8 mouse cellular contexts compared by ENCODE assay signal in genomic region chr1:161250604-161251416, GRCm38 (mm10). TPM values are rescaled to one million over a fixed set of nuclear protein-coding genes. Genes with fewer than 3 reads are reported as not detected.
DNase-seq lines count a peak whose midpoint lies in the region; ATAC-seq lines count a peak whose summit lies in the region.

Gene Prdx6 (minus strand): TSS chr1:161251219.

- WGBS in embryonic facial prominence, embryonic 12.5 days: under 1% methylated on average over 65 of the region's 66 CpGs
- WGBS in limb, embryonic 12.5 days: under 1% methylated on average over 66 of the region's 66 CpGs
- WGBS in midbrain, embryonic 14.5 days: under 1% methylated on average over 66 of the region's 66 CpGs

- peaks cover 23% of the 10 kb centered on the region; the same call in 1 of the 2 replicates for H3K4me1 ChIP-seq in embryonic facial prominence, embryonic 12.5 days
- peaks cover 30% of the 10 kb centered on the region for H3K4me1 ChIP-seq in limb, embryonic 12.5 days (replicated peaks)
- H3K4me1 ChIP-seq in midbrain, embryonic 14.5 days (ENCODE audit: control insufficient read depth, insufficient read depth, low read length): peaks cover 15% of the 10 kb centered on the region; the same call in 1 of the 2 replicates

- peaks cover 9% of the 10 kb centered on the region; the same call in 1 of the 2 replicates for H3K36me3 ChIP-seq in embryonic facial prominence, embryonic 12.5 days
- H3K36me3 ChIP-seq in limb, embryonic 12.5 days: peaks cover 15% of the 10 kb centered on the region
- H3K36me3 ChIP-seq in midbrain, embryonic 14.5 days (ENCODE audit: control insufficient read depth, insufficient read depth, low read length): 0 out of 2 replicates have a peak, but pooled peaks cover 4% of the 10 kb centered on the region

- H3K4me2 ChIP-seq in embryonic facial prominence, embryonic 12.5 days (replicated peaks): peak within 1 kb of the TSS; percentile 87
- peak within 1 kb of the TSS; percentile 82 for H3K4me2 ChIP-seq in limb, embryonic 12.5 days
- peak within 1 kb of the TSS; percentile 96 for H3K4me2 ChIP-seq in midbrain, embryonic 14.5 days (ENCODE audit: low read length)

- peak within 1 kb of the TSS; percentile 54; the same call in 1 of the 2 replicates for H3K27ac ChIP-seq in embryonic facial prominence, embryonic 12.5 days
- peak within 1 kb of the TSS; percentile 77 for H3K27ac ChIP-seq in limb, embryonic 12.5 days
- peak within 1 kb of the TSS; percentile 53; the same call in 1 of the 2 replicates for H3K27ac ChIP-seq in midbrain, embryonic 14.5 days (replicated peaks; ENCODE audit: low read depth, low read length)

- peak within 1 kb of the TSS; percentile 89 for H3K4me3 ChIP-seq in embryonic facial prominence, embryonic 12.5 days
- H3K4me3 ChIP-seq in limb, embryonic 12.5 days (replicated peaks): peak within 1 kb of the TSS; percentile 84
- peak within 1 kb of the TSS; percentile 83 for H3K4me3 ChIP-seq in midbrain, embryonic 14.5 days (replicated peaks; ENCODE audit: low read depth, low read length)

- no peaks in the 10 kb centered on the region for H3K27me3 ChIP-seq in embryonic facial prominence, embryonic 12.5 days
- H3K27me3 ChIP-seq in limb, embryonic 12.5 days: no peaks in the 10 kb centered on the region
- no peaks in the 10 kb centered on the region; the same call in 1 of the 2 replicates for H3K27me3 ChIP-seq in midbrain, embryonic 14.5 days (ENCODE audit: control insufficient read depth, insufficient read depth, low read length)

- H3K9me3 ChIP-seq in embryonic facial prominence, embryonic 12.5 days: no peaks in the 10 kb centered on the region
- H3K9me3 ChIP-seq in limb, embryonic 12.5 days: no peaks in the 10 kb centered on the region
- H3K9me3 ChIP-seq in midbrain, embryonic 14.5 days (ENCODE audit: control insufficient read depth, low read length): no peaks in the 10 kb centered on the region

- ATAC-seq in embryonic facial prominence, embryonic 12.5 days (ENCODE audit: insufficient number of reproducible peaks, insufficient read depth, low FRiP score, low TSS enrichment): peak; percentile 93
- ATAC-seq in limb, embryonic 12.5 days (ENCODE audit: insufficient number of reproducible peaks, insufficient read depth, low FRiP score, low TSS enrichment, low read depth): peak; percentile 95
- peak; percentile 95 for ATAC-seq in midbrain, embryonic 14.5 days (ENCODE audit: low FRiP score, low TSS enrichment)

- DNase-seq in 3134 (ENCODE audit: extremely low read depth, insufficient read length, low spot score): peak; percentile 91
- DNase-seq in adrenal gland, postnatal 36 days: peak; percentile 88 to 91
- peak; percentile 99 for DNase-seq in heart, adult 11 months
- DNase-seq in kidney, adult 18-20 months: peak; percentile 82
- peak; percentile 90 for DNase-seq in midbrain, embryonic 14.5 days
- DNase-seq in spleen, adult 12 weeks (ENCODE audit: low spot score): peak; percentile 70

- peak within 1 kb of the TSS; percentile 90 for H3K9ac ChIP-seq in embryonic facial prominence, embryonic 12.5 days
- H3K9ac ChIP-seq in limb, embryonic 12.5 days (replicated peaks): peak within 1 kb of the TSS; percentile 91
- peak within 1 kb of the TSS; percentile 81 for H3K9ac ChIP-seq in midbrain, embryonic 14.5 days (replicated peaks; ENCODE audit: low read length)

RNA-seq across cellular contexts. Expression of gene Prdx6, which starts in this region (rescaled TPM):
- total RNA-seq in adrenal gland, postnatal 36 days (2021): 100 to 1,000 TPM; 279 to 620 TPM
- polyA plus RNA-seq in embryonic facial prominence, embryonic 12.5 days (2016; fragmentation: Nextera tagmentation; extraction: Ambion mirVana): 427 and 464 TPM in 2 replicates
- 499 and 503 TPM in 2 replicates for polyA plus RNA-seq in limb, embryonic 12.5 days (2016; fragmentation: Nextera tagmentation; extraction: Ambion mirVana)
- polyA plus RNA-seq in midbrain, embryonic 14.5 days (2014; fragmentation: Nextera tagmentation; extraction: Ambion mirVana): 127 and 161 TPM in 2 replicates

Comparison
In these comparisons a context has a peak if more than half of its experiments do, and no peak if none do; other contexts are left out.
1. Peak in every context shown above with its lines: DNase-seq, ATAC-seq, H3K4me3 ChIP-seq and H3K27ac ChIP-seq.